Mouse (Mus musculus) megakaryocyte, embryonic 14.5 days (primary cell): ENCODE measurements around the gene Dst.

Experiments
- FLI1 ChIP-seq: IDR thresholded peaks from 2 replicates; pipeline ENCODE4 v1.6.1; 2012; ENCODE audit warnings: low read length, inconsistent platforms, mixed read lengths
- GATA1 ChIP-seq: IDR thresholded peaks from 3 replicates; pipeline ENCODE4 v1.6.1; 2012; ENCODE audit warnings: mixed read lengths, low read length, inconsistent platforms, borderline replicate concordance

DNA sequence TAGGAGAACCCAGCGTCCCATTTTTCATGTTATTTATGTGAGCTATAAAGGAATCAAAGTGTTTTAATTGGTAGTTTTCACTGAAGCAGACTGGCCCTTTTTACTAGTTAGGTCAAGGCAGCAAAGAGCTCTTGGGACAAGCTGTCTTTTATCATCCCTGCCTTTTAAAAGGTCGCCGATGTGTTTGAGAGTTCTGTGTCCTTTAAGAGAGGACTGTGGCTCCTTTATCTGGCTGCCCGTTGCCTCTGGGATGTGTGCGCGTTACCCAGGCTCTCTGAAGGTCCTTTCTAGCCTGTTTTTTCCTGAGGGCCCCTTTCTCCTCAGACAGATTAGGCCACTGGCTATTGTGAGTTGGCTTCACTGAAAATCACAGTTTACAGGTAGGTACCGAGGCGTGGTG, 198.6 kb downstream of the Dst start:
- TF ChIP-seq GATA1: no peak
- TF ChIP-seq FLI1: no peak
